Mouse (Mus musculus): ENCODE measurements around the gene Gm3194. TPM values are rescaled to one million over a fixed set of nuclear protein-coding genes. Genes with fewer than 3 reads are reported as not detected.
"Not testable (repeated sequence)": the region's sequence is repeated elsewhere in the genome, so short reads cannot be mapped to it uniquely, and the experiment has no call there.

Gene Gm3194
- under 1 TPM in 1 of 2 experiments, not detected in 1; 0.62 TPM for total RNA-seq (2021)
- long read RNA-seq, experiment 1 = 0 reads
- long read RNA-seq, experiment 2 = 0 reads

DNA sequence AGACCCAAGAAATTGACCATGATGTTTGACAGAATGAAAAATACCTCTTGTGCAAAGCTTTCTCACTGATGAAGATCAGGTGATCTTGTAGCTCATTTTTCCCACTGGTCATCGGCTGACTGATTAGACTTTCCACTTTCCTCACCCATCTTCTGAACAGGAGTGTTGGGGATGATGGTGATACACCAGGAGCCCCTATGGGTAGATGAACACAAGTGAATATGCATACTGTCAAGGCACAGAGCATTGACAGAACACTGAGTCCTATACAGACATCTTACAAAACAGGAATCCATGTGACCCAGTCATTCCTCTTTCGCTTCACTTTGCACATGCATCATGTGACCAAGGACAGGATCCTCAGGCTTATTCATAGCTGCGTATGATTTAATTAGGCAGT is at the start of gene Gm3194:
Gm3194 (minus strand) TSS at position 101 of the 400 bp plus-strand sequence.
- not testable (repeated sequence) for DNase-seq

- not testable (repeated sequence) for DNase-seq
These were observed 46.1 kb upstream of the Gm3194 start, which contains the start of gene Gm3488 for GRCm38 (mm10) chr14:5501374-5501773. Gm3488 (plus strand) TSS chr14:5501674.

DNA sequence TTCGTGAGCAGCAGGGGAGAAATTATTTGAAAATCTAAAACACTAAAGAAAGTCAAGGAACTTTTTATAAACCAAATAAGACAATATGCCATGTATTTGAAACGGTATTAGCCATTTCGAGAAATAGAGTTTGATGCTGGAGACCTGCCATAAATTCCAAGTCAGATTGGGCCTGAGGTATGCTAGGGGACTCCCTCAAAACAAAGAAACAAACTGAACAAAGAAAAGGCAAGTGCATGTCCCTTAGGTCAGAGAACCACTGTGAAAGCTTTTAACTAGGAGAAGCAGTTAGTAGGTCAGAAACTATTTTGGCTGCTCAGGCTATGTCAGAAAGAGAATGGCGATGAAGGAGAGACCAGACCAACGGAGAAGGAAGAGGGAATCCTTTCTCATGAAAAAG is 28.6 kb upstream of the Gm3194 start, which contains the start of gene Gm3187:
Gm3187 (plus strand) TSS at position 301 of the 400 bp plus-strand sequence.
- DNase-seq = not testable (repeated sequence)

- DNase-seq = not testable (repeated sequence)
These were observed 22.5 kb upstream of the Gm3194 start, which contains the start of gene Gm8246 for GRCm38 (mm10) chr14:5477730-5478129. Gm8246 (minus strand) TSS chr14:5477830.

- DNase-seq = not testable (repeated sequence)
These were observed 5.2 kb upstream of the Gm3194 start for GRCm38 (mm10) chr14:5460469-5460868.

DNA sequence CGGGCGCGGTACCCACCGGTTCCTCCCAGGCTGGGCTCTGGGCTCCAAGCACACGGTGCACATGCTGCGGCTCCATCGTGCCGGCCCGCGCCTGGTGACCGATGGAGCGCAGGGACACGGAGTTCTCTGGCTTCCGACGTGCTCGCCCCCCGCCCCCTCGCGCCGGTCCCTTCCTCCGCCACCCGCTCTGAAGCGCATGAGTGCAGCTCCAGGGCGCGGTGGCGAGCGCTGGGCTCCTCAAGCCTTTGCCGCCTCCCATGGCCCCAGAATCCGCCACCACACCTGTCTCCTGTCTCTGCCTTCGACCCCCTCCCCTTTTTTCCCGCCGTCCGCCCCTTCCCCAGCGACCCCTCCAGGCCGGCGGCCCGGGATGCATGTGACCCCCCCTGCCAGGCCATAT is 66.3 kb downstream of the Gm3194 start, which contains the start of gene Gm3500:
Gm3500 (minus strand) TSS at position 101 of the 400 bp plus-strand sequence.
- not testable (repeated sequence) for DNase-seq

Other genes with a start within 250 kb of the Gm3194 start
- not detected for gene Gm3526, start 194.9 kb downstream of the Gm3194 start, total RNA-seq (2021)
- gene Gm3542, start 120.5 kb downstream of the Gm3194 start, total RNA-seq (2021) = not detected
- not detected for gene Gm3500, start 66.4 kb downstream of the Gm3194 start, total RNA-seq (2021)
- not detected for gene Gm8246, start 22.4 kb upstream of the Gm3194 start, total RNA-seq (2021)
- gene Gm3187, start 28.7 kb upstream of the Gm3194 start, total RNA-seq (2021) = not detected
- gene Gm3488, start 46.2 kb upstream of the Gm3194 start, total RNA-seq (2021) = under 1 TPM in 1 of 2 experiments, not detected in 1; 0.40 TPM
- not detected for gene Gm3532, start 83.0 kb upstream of the Gm3194 start, total RNA-seq (2021)
- not detected for gene Gm8265, start 177.6 kb upstream of the Gm3194 start, total RNA-seq (2021)
- not detected for gene Gm9603, start 232.0 kb upstream of the Gm3194 start, total RNA-seq (2021)

Data from heart, adult 18-20 months (tissue).